Mouse (Mus musculus) mouse trophoblast stem cell (cell line): ENCODE data around the gene Pgp.
"Not testable (repeated sequence)": the region's sequence is repeated elsewhere in the genome, so short reads cannot be mapped to it uniquely, and the experiment has no call there.

Source experiments
- in situ Hi-C, 2 experiments: fragments of 300-500 bp; cut with MseI, MboI; formaldehyde crosslinking; loops; 2 replicates in 1 of 2; 3 replicates in 1 of 2; pipeline ENCODE4 v1.15.1; 2025

Gene Pgp

DNA sequence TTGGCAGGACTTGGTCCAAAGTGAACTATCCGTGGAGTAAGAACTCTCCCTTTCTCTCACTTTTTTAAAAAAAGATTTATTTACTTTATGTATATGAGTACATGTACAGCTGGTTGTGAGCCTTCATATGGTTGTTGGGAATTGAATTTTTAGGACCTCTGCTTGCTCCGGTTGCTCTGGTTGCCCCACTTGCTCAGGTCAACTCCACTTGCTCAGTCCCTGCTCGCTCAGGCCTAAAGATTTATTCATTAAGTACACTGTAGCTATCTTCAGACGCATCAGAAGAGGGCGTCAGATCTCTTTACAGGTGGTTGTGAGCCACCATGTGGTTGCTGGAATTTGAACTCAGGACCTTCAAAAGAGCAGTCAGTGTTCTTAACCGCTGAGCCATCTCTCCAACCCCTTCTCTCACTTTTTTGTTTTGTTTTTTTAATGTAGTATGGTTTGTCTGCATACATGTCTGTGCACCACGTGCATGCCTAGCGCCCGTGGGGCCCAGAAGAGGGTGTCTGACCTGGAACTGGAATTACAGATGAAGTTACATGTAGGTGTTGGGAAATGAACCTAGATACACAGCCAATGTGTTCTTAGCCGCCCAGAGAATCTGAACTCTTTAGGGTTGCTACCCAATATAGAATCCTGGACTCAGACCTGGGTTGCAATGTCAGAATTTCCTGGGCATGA is 14.5 kb upstream of the Pgp start:
- in situ Hi-C loops: not testable (repeated sequence)

GRCm38 (mm10) chr17:24461580-24461979 is 8.6 kb upstream of the Pgp start:
- in situ Hi-C loops: no loop called here

DNA sequence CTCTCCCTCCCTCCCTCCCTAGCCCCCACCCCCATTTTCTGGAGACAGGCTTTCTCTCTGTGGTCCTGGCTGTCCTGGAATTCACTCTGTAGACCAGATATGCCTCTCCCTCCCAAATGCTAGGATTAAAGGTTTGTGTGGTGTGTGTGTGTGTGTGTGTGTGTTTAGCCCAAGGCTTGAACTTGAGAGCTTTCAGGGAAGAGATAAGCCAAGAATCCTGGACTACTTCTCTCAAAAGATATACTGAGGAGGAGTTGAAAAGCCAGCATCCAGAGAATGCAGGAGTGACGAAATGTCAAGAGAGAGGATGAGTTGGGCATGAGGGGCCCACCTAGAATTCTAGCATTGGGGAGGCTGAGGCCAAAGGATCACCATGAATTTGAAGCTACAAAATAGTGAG is 7.3 kb upstream of the Pgp start:
- in situ Hi-C loops: no loop called here

GRCm38 (mm10) chr17:24463374-24464133 is 6.6 kb upstream of the Pgp start:
- in situ Hi-C loops: no loop called here

DNA sequence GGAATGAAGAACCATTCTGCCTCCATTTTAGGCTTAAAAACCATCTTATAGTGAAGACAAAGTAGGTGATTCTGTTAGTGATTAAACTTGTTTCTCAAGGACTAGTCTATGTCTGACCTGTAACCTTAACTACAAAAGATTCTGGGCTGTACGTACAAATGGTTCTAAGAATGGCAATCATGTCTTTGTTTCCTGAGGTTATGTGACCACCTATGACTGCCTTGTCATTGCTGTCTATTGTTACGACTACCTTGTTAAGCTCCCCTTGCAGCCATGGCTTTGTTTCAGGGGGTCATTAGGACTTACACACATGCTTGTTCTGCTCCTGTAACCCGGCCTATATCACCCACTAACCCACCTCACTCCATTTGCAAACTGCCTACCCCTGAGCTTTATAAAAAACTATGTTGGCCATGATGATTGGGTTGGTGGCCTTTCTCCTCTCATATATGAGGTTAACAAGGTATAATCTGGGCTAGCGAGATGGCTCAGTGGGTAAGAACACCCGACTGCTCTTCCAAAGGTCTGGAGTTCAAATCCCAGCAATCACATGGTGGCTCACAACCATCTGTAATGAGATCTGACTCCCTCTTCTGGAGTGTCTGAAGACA is 1.5 kb upstream of the Pgp start:
- in situ Hi-C loops: no loop called here

DNA sequence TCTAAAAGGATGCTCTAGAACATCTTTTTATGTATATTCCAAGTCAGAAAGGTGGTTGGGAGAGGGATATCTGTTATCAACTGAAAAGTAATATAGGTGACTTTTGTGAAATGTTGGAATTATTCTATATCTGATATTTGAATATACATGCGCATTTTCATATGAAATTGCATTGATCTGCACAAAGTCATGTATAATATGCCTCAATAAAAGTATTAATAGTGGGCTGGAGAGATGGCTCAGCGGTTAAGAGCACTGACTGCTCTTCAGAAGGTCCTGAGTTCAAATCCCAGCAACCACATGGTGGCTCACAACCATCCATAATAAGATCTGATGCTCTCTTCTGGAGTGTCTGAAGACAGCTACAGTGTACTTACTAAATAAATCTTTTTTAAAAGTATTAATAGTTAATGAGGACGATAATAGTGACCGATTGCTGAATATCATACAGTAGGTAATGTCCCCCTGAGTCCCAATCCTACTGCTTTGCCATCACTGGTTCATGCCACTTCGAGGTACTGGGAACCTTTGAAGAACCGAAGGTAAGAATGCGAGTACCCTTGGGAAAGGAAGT is 769 bp upstream of the Pgp start:
- in situ Hi-C loops: no loop called here

- in situ Hi-C loops: no loop called here
Measured at GRCm38 (mm10) chr17:24470701-24471527, 722 bp downstream of the Pgp start.

DNA sequence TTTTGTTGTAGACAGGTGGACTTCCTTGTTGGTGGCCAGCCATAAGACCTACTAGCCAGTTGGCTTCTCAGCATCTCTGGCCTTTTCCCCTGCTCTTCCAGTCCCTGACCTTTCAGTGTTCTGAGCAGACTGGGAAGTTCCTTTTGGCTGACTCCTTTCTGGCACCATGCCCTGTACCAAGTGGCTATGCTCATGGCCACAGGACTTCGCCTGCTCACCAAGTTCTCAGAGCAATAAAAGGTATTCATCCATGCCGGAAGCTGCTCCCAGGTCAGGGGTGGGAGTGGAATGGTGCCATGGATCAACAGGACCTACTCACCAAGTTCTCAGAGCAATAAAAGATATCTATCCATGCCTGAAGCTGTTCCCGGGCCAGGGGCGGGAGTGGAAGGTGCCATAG is 2.3 kb downstream of the Pgp start:
- in situ Hi-C loops: no loop called here

- in situ Hi-C loops: no loop called here
Measured at GRCm38 (mm10) chr17:24473612-24474275, 3.6 kb downstream of the Pgp start, which contains the start of gene Bricd5. Gene Bricd5, plus strand, starts transcription at chr17:24473884.

- in situ Hi-C loops: no loop called here
Measured at GRCm38 (mm10) chr17:24474557-24474956, 4.4 kb downstream of the Pgp start.

GRCm38 (mm10) chr17:24475586-24475985 is 5.4 kb downstream of the Pgp start:
- in situ Hi-C loops: no loop called here

- in situ Hi-C loops: no loop called here
Measured at GRCm38 (mm10) chr17:24476022-24476776, 6.0 kb downstream of the Pgp start.

GRCm38 (mm10) chr17:24477053-24477984 is 7.1 kb downstream of the Pgp start:
- in situ Hi-C loops: no loop called here

DNA sequence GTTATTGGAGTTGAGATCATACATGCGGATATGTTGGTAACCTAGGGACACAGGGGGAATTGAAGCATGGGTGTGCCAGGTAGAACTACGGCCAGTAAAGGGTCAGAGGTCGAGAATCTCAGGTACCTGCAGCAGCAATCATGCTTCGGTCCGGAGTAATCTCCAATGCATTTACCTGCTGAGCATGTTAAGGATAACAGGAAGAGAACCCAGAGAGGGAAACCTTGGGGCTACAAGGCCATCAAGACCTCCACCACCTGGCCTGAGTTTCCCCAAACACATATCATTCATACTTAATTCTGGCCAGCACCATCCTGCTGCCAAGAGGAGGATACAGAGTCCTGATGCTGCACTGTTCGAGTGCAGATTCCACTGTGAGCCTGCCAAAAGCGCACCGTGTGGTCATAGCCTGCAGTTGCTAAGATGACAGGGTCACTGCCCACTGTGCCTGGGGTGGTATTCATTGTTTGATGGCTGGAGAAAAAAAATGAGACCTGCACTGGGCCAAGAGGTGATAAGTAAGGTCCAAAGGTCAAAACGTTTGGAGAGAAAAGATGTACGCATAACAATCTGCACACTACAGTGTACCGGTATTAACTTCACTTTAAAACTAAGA is 7.9 kb downstream of the Pgp start:
- in situ Hi-C loops: no loop called here

DNA sequence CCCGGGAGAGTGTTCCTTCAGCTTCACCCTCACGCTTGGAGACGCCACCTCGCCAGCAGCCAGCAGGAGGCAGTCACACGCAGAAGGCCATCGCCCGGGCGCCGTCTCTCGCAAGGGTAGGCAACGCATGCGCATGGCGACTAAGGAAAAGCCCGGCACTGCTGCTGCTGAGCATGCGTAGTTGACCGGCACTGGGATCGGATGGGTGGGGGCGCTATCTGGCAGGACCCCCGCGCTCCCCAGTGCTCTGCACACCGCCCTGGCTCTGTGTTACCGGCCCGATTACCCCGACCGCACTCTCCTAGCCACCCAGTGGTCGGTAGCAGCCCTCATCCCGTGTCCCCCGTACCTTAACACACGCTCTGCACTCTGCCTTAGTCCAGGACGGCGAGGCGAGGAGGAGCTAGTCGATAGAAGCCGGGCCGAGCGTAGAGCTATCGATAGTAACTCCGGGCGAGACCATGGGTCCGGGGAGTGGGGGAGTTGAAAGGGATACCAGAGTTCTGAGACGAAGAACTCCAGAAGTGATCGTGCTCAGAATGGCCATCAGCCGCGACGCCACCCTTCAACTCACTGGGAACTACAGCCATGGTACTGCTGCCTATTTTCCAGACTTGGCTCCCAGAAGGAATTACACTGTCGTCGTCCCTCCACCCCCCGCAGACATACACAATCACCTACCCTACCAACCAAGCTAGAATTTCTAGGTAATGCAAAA is 8.6 kb downstream of the Pgp start, which contains the start of gene Mlst8:
TSS of gene Mlst8 (minus strand) at position 416 of the 718 bp plus-strand sequence.
- in situ Hi-C loops: no loop called here

DNA sequence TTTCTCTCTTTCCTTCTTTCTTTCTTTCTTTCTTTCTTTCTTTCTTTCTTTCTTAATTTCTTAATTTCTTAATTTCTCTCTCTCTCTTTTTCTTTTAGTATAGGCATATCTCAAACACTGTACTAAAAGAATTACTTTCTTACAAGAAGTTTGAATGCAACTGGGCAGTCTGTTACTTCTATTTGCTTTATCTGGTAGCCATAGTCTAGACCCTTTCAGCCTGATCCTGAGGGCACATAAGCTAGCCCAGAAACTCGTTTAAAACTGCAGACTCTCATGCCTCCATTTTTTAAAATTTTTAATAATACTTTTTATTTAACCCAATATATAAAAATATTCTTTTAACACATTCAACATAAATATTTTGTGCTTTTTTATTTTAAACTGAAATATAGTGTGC is 9.2 kb downstream of the Pgp start:
- in situ Hi-C loops: no loop called here

DNA sequence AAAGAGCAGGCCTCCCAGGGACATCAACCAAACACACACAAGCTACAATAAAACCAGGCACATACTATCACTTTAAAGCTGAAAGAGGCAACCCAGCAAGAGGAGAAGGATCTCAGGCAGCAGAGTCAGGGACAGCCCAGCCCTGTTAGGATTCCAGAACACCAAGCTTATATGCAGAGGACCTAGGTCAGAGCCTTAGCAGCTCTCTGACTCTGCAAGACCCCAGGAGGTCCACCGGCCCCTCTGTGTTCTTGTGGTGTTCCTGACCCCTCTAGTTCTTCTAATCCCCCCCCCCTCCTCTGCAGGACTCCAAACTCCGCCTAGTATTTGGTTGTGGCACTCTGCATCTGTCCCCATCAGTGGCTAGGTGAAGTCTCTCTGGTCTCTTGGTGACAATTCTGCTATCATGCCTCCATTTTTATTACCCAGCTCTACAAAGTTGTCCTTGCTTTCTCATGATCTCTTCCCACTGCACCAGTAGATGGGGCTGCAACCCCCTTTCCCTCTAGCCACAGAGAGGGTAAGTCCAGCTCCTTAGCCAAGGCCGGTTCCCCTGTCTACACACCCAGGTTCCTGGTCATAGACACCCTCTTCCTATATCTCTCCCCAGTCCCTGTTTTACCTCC is 10.1 kb downstream of the Pgp start:
- in situ Hi-C loops: no loop called here
